Mouse (Mus musculus) urinary bladder, postnatal 14 days (tissue): ENCODE results near the gene Lrrc58.

Experiments
- DNase-seq: peaks from one replicate; pipeline ENCODE4 v3.0.0; 2021; ENCODE audit warnings: low spot score

The Lrrc58 gene

DNA sequence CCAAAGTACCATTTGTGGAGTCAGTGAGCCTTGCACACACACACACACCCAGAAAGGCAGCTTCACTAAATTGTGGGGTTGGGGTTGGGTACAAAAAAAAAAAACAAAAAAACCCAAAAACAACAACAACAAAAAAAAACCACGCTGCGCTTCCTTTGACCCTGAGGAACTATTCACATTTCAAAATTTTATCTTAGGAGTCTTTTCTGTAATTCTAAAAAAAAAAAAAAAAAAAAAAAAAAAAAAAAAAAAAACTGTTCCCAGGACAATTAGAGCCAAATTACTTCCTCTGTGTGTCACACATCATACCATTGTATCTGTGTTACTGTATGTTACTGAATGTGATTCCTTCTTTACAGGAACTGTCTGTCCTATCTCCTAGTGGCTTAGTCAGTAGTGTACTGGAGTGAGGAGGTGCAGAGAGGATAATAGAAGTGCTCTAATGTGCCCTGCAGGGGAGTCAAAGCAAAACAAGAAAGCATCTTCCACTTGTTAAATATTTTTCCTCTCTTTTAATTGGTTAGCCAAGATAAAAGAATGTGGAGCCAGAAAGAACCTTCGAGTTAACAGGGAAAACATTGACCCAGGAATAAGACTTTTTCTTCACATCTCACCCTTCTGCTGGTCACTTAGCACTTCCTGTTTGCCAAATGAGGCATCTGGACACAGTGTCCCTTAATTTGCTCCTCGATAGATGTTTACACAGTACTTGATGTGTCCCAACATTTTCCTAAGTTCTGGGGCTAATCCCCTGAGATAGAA lies 1.5 kb downstream of the Lrrc58 start:
- no peak for DNase-seq

DNA sequence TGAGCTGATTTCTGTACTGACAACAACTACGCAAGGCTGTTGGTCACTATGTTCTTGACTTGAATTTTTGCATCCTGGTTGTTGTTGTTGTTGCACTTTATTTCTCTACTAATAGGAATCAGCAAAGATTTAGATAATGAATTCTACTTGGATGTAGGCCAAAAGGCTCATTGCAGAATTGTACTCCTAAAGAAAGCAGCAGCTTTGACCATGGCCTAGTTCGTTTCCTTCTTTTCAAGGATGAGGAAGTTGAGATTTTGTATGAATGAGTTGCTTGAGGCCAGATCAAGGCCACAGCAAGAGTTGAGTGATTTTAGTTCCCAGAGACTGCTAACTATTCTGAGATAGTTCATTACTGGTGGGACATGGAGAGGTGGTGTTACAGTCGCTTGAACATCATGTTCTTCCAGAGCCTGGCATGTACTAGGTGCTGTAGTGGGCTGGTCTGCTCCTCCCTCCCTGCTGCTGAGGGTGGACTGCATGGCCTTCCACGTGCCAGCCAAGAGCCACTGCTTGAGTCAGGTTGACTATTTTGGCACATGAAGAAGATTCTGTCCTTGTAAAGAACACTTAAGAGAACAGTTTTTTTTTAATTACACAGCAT lies 3.0 kb downstream of the Lrrc58 start:
- DNase-seq, result no peak

DNA sequence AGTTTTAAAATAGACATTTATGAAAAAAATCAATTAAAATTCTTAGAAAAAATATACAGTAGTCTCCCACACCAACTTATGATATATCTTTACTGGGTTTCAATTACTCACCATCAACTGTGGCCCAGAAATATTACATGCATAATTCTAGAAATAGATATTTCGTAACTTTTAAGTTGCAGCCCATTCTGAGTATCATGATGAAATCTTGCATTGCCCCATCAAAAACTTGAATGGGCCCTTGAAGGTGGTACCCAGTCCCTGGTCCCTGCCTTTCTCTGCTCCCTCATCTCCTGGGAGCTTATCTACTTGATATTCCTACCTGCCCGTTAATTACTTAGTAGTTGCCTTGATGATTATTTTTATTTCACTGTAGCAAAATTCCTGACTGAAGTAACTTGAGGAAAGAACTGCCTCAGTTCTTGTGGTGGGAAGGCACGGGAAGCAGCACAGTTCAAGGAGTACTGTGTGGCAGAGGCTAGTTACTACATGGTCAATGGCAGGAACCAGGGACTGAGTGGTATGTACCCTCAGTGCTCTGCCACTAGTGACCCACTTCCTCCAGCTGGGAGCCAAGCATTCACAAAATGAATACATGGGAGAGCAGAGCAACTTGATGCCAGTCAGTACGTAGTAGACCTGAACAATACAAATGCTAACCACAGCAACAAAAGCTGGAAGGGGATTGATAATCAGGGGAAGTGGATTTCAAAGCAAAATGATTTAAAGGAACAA lies 6.5 kb downstream of the Lrrc58 start:
- DNase-seq, result no peak

DNA sequence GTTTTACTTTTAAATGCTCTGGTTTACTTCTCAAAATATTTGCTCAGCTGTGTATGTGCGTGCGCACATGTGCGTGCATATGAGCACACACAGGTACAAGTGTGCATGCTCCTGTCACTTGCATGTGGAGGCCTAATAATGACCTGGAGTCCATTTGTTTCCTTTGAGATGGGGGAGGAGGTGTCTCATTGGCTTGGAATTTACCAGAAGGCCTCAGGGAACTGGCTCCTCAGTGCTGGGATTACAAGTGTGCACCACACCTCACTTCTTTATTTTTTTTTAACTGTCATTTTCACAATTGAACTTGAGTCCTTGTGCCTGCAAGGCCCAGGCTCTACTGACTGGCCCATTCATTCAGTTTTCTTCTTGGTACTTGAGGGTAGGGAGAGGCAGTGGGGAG lies 9.2 kb downstream of the Lrrc58 start:
- no peak for DNase-seq

DNA sequence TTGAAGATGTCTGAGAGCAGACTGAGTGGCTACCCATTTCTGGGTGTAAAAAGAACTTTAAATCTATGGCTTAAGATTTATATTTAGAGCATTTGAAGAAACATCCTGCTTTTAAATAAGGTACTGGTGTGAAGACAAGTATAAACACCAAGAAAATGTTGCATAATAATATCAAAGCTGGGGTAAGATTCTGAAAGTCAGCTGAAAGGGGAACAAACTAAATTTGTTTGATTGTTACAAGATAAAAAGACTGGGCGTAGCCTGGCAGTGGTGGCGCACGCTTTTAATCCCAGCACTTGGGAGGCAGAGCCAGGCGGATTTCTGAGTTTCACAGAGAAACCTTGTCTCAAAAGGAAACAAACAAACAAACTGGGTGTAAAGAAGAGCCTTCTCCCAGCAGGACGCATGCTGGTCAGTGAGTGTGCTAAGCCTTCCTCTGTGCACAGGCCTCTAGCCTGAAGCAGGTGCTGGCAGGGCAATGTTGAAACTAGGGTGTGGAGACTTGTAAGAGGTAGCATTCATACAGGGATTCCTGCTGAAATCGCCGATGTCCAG lies 10.8 kb downstream of the Lrrc58 start:
- no peak for DNase-seq

DNA sequence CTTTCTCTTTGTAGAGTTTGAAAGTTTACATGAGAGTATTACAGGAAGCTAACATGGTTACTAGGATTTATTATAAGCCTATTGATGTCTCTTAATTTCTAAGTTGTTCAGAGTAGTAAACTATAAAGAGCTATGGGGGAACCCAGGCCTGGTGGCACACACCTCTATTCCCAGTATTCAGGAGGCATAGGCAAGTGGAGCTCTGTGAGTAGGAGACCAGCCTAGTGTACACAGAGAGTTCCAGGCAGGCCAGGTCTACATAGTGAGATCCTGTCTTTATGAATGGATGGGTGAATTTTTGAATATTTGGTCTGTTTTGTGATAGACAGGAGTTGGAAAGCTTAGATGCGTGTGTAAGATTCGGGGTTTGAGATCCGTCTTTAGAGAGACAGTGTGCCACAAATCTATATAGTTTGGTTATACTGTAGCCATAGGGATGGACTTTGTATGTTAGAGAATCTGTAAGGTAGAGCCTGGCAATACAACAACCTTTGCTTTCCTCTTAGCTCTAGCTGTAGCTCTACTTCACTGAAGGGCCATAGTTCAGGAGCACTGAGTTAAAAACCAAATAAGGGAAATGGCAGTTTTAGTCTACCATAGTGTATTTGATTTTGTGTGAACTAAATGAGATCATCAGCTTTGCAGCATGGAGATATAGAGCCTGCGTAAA lies 11.7 kb downstream of the Lrrc58 start:
- no peak for DNase-seq

DNA sequence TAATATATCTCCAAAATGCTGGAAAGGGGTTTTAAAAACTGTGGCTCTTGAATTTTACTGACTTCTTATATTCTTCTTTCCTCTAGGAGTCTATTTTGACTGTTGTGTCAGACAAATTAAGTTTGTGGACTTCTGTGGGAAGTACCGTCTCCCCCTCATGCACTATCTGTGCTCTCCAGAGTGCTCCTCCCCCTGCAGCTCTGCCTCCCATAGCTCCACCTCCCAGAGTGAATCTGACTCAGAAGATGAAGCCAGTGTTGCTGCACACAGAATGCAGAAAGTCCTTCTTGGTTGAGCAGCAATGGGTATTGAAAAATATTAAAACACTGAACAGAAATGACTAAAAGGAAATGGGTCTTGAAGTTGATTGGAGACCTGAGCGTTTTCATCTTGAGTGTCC lies 13.0 kb downstream of the Lrrc58 start:
- no peak for DNase-seq

DNA sequence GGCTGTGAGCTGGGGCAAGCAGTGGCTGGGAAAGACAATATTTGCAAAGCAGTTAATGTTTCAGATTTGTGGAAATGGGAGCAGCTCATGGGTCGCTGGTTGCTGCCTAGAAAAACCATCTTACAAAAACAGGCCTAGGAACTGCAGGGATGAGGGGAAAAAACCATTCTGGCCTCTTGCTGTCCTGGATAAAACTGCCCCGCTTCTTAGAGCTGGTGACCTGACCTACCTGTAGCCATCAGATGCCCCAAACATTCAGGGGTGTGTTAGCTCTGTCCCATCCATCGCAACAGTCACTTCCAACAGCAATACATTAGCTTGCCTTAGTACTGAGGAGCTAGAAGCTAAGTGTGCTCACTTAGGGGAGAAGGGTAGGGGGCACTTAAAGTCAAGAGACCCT lies 20.8 kb downstream of the Lrrc58 start:
- DNase-seq, result no peak

DNA sequence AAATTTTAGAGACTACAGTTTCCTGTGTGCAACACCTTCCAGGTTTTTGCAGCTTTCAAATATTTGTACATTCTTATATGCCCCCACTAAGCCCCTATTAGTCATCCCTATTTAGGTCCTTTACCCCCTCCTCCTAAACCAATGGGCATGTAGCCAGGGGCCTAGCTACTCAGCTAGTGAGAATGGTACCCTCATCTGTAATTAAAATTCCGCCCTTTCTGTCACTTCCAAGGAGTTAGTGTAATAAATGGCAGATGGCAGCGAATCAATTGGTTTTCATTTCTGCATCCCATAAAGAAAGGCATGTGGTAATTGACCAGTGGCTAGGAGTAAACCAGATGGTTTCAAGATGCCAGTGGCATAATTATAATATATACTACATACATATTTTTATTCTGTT lies 24.5 kb downstream of the Lrrc58 start:
- no peak for DNase-seq

DNA sequence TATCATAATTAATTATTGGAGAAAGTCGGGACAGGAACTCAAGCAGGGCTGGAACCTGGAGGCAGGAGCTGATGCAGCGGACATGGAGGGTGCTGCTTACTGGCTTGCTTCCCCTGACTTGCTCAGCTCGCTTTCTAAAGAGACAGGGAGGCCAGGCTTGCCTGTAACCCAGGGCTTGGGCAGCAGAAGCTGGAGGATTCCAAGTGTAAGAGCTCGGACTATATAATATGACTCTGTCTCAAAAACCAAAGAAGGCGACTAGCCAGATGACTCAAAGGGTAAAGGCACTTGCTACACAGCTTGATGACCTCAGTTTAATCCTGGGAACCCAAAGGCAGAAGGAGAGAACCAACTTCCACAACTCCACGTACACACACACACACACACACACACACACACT lies 25.2 kb downstream of the Lrrc58 start:
- no peak for DNase-seq

DNA sequence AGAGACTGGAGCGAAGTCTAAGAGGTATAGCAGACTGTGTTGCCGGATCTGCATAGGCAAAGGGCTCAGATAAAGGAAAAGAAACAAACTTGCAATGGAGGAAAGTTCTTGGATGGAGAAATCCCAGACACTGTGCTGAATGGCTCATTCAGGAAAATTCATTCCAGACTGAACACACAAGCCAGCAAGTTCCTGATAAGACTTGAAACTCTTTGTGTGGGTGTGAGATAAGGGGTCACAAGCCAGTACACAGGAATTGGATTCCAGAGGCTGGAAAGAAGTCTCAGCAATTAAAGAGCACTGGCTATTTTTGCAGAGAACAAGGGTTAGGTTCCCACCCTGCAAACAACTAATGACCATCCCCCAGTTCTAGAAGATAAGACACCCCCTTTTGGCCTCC lies 25.8 kb downstream of the Lrrc58 start:
- no peak for DNase-seq

DNA sequence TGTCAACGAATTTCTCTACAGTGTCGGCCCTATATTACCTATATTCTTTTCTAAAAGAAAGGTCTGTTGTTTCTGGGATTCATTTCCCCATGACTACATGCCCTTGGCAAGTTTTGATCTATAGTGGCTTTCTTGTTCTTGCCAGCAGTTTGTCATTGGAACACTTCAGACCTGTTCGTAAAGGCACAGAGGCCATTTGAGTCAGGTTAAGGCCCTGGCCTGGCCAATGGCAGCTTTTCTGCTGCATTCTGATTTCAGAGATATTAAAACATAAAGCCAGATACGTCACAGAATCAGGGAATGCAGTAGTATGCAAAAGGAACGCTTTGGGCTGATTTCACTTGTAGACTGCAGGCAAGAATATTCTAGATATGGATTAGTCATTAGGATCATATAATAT lies 30.6 kb downstream of the Lrrc58 start:
- DNase-seq, result no peak

DNA sequence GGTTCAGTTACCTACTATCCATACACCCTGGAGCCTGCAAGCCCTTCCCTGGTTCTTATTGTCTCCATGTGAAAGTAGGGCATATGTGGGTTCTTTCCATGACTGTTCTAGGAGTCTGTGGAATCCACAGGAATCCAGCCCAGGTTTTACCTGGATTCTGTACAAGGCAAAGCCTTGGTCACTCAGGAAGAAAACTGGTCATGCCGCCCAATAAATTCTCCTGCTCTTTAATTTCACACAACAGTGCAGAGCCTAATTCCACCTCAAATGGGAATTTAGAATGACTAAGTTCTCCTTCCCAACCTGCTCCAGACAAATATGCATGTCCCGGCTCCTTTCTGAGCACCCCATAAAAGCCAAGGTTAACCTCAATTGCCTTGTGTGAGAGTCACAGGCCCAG lies 31.2 kb downstream of the Lrrc58 start:
- DNase-seq, result no peak

DNA sequence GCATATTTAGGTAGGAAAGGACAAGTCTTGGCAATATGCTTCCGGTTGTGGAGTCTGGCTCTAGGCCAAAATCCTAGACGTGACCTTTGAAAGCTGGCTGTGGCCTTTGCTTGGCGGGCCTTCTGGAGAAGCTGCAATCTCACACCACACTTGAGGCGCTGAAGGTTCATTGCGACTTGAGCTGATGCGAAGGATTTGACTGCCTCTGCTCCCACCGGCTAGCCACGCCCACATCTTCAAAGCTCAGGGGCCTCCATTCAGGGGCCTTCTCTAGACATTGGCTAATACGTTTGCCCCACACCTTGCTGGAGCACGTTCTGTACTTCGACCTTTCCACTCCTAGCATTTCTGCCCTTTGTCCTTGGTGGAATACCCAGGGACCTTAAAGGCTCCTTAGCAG lies 33.1 kb downstream of the Lrrc58 start:
- DNase-seq, result no peak

DNA sequence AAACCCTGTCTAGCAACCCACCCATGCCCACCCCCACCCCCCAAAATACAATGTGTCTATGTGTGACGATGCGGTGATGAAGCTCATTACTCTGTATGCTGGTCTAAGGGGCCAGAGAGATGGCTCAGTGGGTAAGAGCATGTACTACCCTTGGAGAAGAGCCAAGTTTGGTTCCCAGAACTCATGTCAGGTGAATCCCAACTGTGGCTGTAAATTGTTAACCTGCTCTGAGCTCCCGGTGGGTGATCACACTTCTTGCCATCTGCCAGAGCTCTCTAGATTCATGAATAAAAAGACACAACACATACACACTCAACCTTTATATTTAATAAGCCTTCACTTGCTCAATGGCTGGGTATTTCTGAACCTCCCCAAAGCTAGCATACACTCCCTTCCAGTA lies 38.3 kb downstream of the Lrrc58 start:
- DNase-seq, result no peak

DNA sequence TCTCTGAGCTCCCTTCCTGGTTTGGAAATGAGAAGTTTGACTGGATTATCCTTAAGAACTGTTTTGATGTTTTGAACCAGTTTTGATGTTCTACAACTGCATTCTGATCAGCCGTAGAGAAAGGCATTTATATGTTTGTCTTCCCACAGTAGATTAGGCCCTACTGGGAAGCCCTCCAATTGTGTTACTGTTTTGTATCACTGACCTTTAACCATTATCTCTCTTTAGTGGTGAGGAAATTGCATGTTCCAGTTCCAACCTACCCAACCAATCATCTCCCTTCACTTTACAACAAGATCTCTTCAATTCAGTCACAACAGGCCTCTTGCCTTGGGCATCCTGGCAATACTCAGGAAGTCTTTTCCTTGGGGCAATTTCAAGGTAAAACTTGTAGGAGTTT lies 42.9 kb downstream of the Lrrc58 start:
- DNase-seq, result no peak

DNA sequence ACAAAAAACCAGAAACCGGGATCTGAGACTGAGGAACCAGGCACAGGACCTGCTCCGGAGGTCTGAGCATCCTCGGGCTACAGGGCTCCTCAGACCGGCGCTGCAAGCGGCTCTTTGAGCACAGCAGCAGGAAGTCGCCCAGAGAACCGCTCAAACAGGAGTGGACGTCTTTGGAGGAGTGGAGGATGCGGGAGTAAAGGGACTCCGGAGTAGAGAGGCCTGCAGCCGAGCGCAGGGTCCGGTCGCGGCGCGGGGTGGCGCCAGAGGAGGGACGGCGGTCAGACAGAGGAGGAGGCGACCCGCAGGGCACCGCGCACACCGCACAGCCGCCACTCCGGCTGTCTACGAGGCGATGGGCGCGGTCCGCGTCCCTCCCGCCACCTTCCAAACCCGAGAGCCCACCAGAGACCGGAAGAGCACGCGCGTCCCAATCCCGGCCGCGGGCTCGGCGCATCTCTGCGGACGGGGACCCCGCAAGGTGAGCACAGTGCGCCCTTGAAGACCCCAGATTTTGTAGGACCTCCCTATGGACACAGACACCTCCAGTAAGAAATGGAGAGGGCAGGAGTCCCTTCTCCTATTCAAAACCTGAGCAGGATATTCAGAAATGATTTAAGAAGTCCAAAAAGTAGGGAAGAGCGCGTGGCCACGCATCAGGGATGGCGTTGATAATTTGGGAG lies 48.1 kb downstream of the Lrrc58 start, which contains the start of gene Gpr156:
Gene Gpr156, plus strand, starts transcription at position 359 of the 680 bp plus-strand sequence.
- DNase-seq, result peak; percentile 29

DNA sequence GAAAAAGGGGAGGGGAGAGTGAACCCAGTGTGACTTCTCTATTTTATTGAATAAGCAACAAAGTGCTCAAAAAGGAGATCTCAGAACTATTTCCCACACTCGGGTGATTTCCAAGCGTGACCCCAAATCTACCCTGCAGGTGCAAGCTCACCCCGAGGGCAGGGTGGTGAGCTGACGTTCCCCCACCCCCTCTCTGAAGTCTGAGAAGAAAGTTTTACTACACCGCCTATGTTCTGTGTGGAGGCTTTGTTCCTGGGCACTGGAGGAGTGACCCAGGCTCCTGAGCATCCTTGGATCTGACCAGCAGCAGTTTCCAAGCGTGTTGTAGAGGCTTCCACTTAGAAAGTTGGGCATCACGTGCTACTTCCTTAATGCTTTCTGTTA lies 48.6 kb downstream of the Lrrc58 start:
- DNase-seq, result no peak

DNA sequence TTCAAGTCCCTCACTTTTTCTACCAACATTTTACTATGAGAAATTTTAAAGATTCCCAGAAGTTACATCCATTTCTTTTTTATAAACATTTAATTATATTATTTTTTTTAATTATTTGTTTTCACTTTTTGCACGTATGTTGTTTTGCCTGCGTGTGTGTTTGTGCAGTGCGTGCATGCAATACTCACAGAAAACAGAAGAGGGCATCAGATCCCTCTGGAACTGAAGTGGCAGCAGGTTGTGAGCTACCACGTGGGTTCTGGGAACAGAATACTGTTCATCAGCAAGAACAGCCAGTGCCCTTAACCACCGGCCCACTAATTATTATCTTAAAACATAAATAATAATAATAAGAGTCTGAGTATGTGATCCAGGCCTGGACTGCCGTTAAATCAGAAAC lies 50.8 kb downstream of the Lrrc58 start:
- no peak for DNase-seq

DNA sequence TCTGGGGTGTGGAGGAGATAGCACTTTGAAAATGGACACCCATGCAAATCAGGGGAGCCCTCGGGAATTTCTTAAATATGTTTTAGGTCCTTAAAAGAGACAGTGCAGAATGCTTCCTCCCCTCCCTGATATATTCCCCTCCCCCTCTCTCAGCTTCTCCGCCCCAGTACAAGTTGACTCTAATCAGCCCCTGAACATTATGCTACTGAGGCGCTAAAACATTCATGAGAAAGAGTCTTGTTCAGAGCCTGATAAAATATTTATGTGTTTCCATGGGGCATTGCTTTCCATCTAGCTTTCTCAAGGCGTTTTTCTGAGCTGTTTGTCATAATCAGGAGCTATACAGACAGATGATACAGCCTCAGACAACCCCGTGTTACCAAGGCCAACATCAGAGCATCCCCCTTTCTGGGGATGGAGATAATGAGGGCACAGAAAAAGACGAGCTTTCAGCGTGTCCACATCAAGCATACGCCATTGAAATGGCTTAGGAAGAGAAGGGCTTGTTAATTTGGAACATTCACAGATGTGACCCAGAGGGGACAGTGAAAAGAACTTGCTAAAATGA lies 52.7 kb downstream of the Lrrc58 start:
- no peak for DNase-seq

DNA sequence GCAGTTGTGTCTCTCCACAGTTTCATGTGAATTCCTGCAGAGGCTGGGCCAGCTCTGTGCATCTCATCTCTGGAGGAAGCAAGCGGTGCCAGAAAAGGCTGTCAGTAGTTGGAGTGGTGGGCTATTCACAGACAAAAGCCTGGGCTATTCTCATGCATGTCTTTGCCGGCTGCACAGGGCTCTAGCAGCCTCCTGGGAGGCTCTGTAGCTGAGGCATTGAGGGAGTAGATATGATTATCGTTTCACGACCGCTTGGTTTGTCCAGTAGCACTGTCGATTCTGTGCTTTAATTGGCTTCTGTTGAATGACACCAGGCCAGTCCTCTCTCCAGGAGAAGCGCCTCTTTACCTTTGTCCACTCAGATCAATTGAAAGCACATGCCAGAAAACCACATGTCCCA lies 57.9 kb downstream of the Lrrc58 start:
- no peak for DNase-seq

DNA sequence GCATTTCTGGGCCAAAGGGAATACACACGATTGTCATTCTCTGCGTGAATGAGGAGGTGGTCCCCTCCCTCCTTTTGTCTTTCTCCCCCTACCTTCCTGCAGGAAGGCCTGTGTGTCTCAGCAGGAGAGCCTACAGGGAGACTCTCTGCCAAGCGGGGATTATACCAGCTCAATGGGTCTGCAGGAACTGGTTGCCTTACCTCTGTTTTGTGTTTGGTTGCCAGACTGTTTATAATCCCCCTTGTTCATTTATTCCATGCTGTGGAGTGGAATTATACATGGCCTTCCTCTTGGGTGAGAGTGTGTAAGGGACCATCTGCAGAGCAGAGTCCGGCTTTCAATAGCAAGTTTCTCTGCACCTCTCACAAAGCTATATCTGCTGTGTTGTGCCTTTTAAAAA lies 58.9 kb downstream of the Lrrc58 start:
- DNase-seq, result no peak
